Mouse (Mus musculus) olfactory bulb, adult 2 months (tissue): Measurements from ENCODE around the gene Frk.

Experiments used
- CTCF ChIP-seq: fragments of 200-500 bp; IDR thresholded peaks from 2 replicates; pipeline ENCODE4 v1.5.1; 2012; ENCODE audit warnings: low read depth, mild to moderate bottlenecking, low read length, moderate library complexity; ENCODE audit not compliant: insufficient read depth
- POLR2A ChIP-seq: fragments of 200-500 bp; IDR thresholded peaks from 2 replicates; pipeline ENCODE4 v1.6.1; 2012; ENCODE audit warnings: mild to moderate bottlenecking, low read depth, low read length, moderate library complexity; ENCODE audit not compliant: insufficient read depth

GRCm38 (mm10) chr10:34508593-34508992 lies 25.4 kb downstream of the Frk start:
- TF ChIP-seq CTCF (no peak), POLR2A (no peak)
